Mouse (Mus musculus) gastrocnemius, adult 18-20 months (tissue): Measurements from ENCODE around the gene Rasgrp2. TPM values are rescaled to one million over a fixed set of nuclear protein-coding genes. Genes with fewer than 3 reads are reported as not detected.

Source experiments
- DNase-seq: peaks from one replicate; pipeline ENCODE4 v3.0.0; 2021; ENCODE audit warnings: low spot score
- long read RNA-seq, 2 experiments: library from polyadenylated mRNA; stranded (forward); transcript quantifications; one replicate each; pipeline ENCODE4 v2.0.0; 2021
- total RNA-seq, 2 experiments: library from RNA; stranded (reverse); gene quantifications; 2 replicates each; pipeline ENCODE4 v1.2.3; 2021

Rasgrp2 gene
- 10 to 100 TPM in 1 of 2 experiments, 1 to 10 TPM in 1; 8.3 to 18.2 TPM for total RNA-seq
- long read RNA-seq, experiment 1, partial matches to known transcripts, result 1 of 4 reads
- long read RNA-seq, experiment 1, other reads (novel, unspliced or antisense), result 2 of 4 reads
- long read RNA-seq, experiment 2, partial matches to known transcripts, result 0 of 2 reads
- long read RNA-seq, experiment 2, other reads (novel, unspliced or antisense), result 2 of 2 reads

- DNase-seq, result no peak
These were observed at the start of gene Rasgrp2 for GRCm38 (mm10) chr19:6399285-6400095. Gene Rasgrp2, plus strand, starts transcription at chr19:6399340.

DNA sequence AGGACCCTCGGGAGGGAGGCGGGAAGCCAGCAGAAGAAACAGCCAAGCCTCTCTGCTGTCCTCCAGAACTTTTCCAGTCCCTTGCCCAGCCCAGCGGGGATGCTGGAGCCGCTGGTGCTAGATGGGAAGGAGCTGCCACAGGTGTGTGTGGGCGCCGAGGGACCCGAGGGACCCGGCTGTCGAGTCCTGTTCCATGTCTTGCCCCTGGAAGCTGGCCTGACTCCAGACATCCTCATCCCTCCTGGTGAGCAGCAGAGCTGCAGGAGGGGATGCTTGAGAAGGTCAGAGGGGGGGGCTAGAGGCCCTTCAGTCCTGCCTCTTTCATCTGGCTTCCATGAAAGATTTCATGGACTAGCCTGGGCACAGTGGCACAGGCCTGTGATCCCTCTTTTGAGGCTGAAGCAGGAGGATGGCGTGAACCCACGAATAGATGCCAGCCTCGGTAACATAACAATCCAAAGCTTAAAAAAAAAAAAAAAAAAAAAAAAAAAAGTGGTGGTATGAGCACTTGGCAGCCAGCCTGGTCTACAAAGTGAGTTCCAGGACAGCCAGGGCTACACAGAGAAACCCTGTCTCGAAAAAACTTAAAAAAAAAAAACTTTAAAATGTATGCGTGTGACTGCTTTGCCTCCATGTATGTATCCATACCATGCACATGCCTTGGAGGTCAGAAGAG lies 47.6 kb upstream of the Rasgrp2 start:
- DNase-seq, result no peak

- DNase-seq, result no peak
These were observed 47.0 kb upstream of the Rasgrp2 start for GRCm38 (mm10) chr19:6352107-6352505.

DNA sequence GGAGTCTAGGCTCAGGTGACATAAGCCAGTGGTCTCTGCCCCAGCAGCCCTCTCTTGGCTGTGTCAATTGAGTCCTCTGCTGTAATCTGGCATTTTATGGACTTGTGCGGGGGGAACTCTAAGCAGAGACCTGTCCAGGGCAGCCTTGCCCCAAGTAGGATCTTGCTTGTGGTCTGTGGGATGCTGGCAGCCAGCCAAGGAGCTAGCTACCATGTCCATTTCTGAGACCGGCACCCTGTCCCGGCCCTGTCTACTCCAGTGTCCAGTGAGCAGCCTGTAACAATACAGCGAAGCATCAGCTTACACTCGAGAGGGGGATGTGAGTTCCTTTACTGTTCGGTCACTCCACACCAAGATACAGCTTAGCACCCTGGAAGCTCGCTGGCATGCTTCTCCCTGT lies 45.1 kb upstream of the Rasgrp2 start:
- no peak for DNase-seq

GRCm38 (mm10) chr19:6361291-6361690 lies 37.8 kb upstream of the Rasgrp2 start:
- DNase-seq, result no peak

DNA sequence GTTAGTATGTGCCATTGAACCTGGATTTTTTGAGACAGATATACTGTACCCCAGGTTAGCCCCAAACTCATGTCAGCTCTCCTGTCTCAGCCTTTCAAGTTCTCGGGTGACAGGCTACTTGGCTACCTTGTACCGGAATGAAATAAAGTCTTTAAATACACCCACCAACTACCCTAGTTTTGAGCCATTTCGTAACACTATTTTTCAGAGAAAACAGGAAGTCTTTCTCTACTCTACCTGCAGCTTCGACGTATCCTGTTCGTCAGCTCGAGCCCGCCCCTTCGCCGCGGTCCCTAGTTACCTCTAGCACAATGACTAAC lies 36.1 kb upstream of the Rasgrp2 start:
- no peak for DNase-seq

GRCm38 (mm10) chr19:6363411-6364240 lies 35.5 kb upstream of the Rasgrp2 start, which contains the start of gene Sf1:
Gene Sf1, plus strand, starts transcription at chr19:6363690.
- peak; percentile 100 for DNase-seq

GRCm38 (mm10) chr19:6364317-6364725 lies 34.8 kb upstream of the Rasgrp2 start:
- peak; percentile 92 for DNase-seq

GRCm38 (mm10) chr19:6364842-6365241 lies 34.3 kb upstream of the Rasgrp2 start:
- DNase-seq, result no peak

- no peak for DNase-seq
These were observed 29.0 kb upstream of the Rasgrp2 start for GRCm38 (mm10) chr19:6370175-6370574.

GRCm38 (mm10) chr19:6372433-6372832 lies 26.7 kb upstream of the Rasgrp2 start:
- no peak for DNase-seq

- peak; percentile 87 for DNase-seq
These were observed 25.4 kb upstream of the Rasgrp2 start for GRCm38 (mm10) chr19:6373539-6374400.

- no peak for DNase-seq
These were observed 24.6 kb upstream of the Rasgrp2 start for GRCm38 (mm10) chr19:6374571-6374970.

- DNase-seq, result no peak
These were observed 23.5 kb upstream of the Rasgrp2 start for GRCm38 (mm10) chr19:6375423-6376254.

GRCm38 (mm10) chr19:6376255-6376564 lies 22.9 kb upstream of the Rasgrp2 start:
- no peak for DNase-seq

DNA sequence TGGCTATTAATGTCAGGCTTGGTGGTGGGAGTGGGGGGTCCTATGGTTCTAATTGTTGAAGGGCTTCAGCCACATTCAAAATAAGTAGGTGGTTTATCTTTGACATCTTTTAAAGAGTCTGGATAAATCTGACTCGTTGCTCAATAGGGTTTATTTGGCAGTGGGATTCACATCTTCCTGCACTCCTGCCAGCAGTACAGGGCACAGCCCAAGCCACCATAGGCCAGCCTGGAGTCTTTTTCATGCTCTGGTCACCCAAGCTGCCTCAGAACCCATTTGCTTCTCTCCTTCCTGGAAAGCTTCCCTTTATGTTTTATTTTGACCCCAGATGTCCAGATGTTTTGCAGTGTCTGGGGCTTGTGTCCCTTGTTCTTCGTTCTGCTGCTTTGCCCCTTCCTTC lies 22.5 kb upstream of the Rasgrp2 start:
- no peak for DNase-seq

DNA sequence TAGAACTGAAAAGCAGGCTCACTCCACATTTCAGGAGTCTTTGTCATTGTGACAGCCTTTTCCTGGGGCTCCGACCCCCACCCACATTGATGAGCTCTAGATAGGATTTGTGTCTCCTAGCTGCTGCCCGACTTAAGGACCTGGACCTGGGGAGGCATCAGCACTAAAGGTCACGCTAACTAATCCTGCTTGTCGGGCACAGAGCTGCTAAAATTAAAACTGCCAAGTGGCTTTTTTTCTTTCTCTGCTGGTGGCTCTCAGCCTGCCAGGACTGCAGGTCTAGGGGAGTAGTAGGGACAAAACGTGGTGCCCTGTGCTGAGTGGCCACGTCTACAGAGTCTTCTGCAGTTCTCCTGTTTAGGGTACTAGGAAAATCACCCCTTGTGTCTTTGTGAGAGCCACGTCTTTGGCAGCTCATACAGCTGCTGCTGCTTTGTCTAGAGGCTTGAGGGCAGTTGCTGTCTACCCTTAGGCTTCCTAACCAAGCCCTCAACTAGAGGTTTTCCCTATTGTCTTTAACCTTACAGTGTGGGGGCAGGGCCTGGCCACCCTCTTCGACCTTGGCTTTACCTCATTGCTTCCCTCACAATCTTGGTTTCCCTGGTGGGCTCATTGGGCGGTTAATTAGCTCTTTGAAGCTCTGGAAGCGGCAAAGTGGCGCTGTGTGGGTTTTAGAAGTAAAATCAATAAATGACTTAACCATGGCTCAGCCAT lies 21.7 kb upstream of the Rasgrp2 start:
- peak; percentile 49 for DNase-seq

DNA sequence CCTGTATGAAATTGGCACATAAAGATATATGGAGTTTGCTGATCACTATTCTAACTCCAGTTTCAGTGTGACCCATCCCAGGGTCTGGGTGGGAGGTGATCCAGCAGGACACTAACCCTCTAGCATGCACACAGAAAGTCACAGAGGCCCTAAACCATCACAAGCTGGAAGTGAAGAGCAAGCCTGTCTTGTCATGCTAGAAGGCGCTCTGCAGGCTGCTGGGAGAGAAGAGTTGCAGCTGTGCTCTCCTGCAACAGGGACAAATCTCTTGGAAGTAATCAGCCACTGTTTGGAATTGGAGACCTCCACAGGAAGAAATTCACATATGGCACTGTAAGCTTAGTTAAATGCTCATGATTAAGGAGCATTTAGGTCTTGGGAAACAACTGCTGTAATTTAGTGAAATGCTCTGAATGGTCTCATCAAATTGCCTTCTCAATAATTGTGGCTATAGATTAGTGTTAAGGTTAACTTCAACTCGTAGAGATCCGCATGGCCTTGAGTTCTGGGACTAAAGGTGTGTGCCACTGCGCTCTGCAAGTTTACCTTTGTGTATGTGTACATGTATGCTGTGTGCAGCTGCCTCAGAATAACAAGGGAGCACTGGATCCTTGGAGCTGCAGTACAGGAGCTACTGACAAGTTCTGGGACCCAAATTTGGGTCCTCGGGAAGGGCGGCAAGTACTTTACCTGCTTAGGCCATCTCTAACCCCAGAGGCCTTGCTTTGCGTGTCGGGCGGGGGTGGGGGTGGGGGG lies 18.6 kb upstream of the Rasgrp2 start:
- no peak for DNase-seq

GRCm38 (mm10) chr19:6381238-6381637 lies 17.9 kb upstream of the Rasgrp2 start:
- no peak for DNase-seq
